Mouse (Mus musculus): ENCODE measurements at regions not wholly inside any gene's neighbourhood (a gene's known extent, or its start where the extent isn't known, plus 50 kb on each side); places are given as distances from the start of the nearest gene placed in this dataset.

- no peaks in the 10 kb centered on the region for H3K27me3 ChIP-seq (ENCODE audit: control insufficient read depth, insufficient read depth, low read length)
- H3K4me3 ChIP-seq (ENCODE audit: control insufficient read depth, low read depth, low read length): no peak overlapping the region
- no peak overlapping the region for H3K27ac ChIP-seq (ENCODE audit: control insufficient read depth, insufficient read depth, low read depth, low read length)
- no peaks in the 10 kb centered on the region for H3K4me1 ChIP-seq (ENCODE audit: control insufficient read depth, insufficient read depth, low read length)
- TF ChIP-seq CTCF (IDR thresholded peaks at IDR 0.05; ENCODE audit: control insufficient read depth, insufficient read depth, insufficient replicate concordance, low read depth, low read length): no peak
- TF ChIP-seq POLR2A (IDR thresholded peaks at IDR 0.05; ENCODE audit: control insufficient read depth, low read depth, low read length): no peak
- no peaks in the 10 kb centered on the region for H3K36me3 ChIP-seq (ENCODE audit: control insufficient read depth, insufficient read depth, low read length)
Measured at GRCm38 (mm10) chr6:116901816-116902215, 185.1 kb upstream of the Tmem72 start.

GRCm38 (mm10) chr6:116902371-116902770, 185.7 kb upstream of the Tmem72 start:
- no peak overlapping the region for H3K4me3 ChIP-seq (ENCODE audit: control insufficient read depth, low read depth, low read length)
- no peak overlapping the region for H3K27ac ChIP-seq (ENCODE audit: control insufficient read depth, insufficient read depth, low read depth, low read length)
- TF ChIP-seq CTCF (IDR thresholded peaks at IDR 0.05; ENCODE audit: control insufficient read depth, insufficient read depth, insufficient replicate concordance, low read depth, low read length) (no peak), POLR2A (IDR thresholded peaks at IDR 0.05; ENCODE audit: control insufficient read depth, low read depth, low read length) (no peak)
- no peaks in the 10 kb centered on the region for H3K36me3 ChIP-seq (ENCODE audit: control insufficient read depth, insufficient read depth, low read length)
- H3K4me1 ChIP-seq (ENCODE audit: control insufficient read depth, insufficient read depth, low read length): no peaks in the 10 kb centered on the region
- no peaks in the 10 kb centered on the region for H3K27me3 ChIP-seq (ENCODE audit: control insufficient read depth, insufficient read depth, low read length)

- Histone ChIP-seq H3K27ac (ENCODE audit: control insufficient read depth, insufficient read depth, low read depth, low read length) (no peak overlapping the region), H3K4me1 (ENCODE audit: control insufficient read depth, insufficient read depth, low read length) (no peaks in the 10 kb centered on the region), H3K4me3 (ENCODE audit: control insufficient read depth, low read depth, low read length) (no peak overlapping the region), H3K27me3 (ENCODE audit: control insufficient read depth, insufficient read depth, low read length) (no peaks in the 10 kb centered on the region), H3K36me3 (ENCODE audit: control insufficient read depth, insufficient read depth, low read length) (no peaks in the 10 kb centered on the region)
- TF ChIP-seq CTCF (IDR thresholded peaks at IDR 0.05; ENCODE audit: control insufficient read depth, insufficient read depth, insufficient replicate concordance, low read depth, low read length) (no peak), POLR2A (IDR thresholded peaks at IDR 0.05; ENCODE audit: control insufficient read depth, low read depth, low read length) (no peak)
Measured at GRCm38 (mm10) chr6:116906426-116907172, 189.9 kb upstream of the Tmem72 start.

- Histone ChIP-seq H3K4me3 (ENCODE audit: control insufficient read depth, low read depth, low read length) (no peak overlapping the region), H3K27ac (ENCODE audit: control insufficient read depth, insufficient read depth, low read depth, low read length) (no peak overlapping the region), H3K36me3 (ENCODE audit: control insufficient read depth, insufficient read depth, low read length) (no peaks in the 10 kb centered on the region), H3K27me3 (ENCODE audit: control insufficient read depth, insufficient read depth, low read length) (no peaks in the 10 kb centered on the region), H3K4me1 (ENCODE audit: control insufficient read depth, insufficient read depth, low read length) (no peaks in the 10 kb centered on the region)
- TF ChIP-seq POLR2A (IDR thresholded peaks at IDR 0.05; ENCODE audit: control insufficient read depth, low read depth, low read length) (no peak), CTCF (IDR thresholded peaks at IDR 0.05; ENCODE audit: control insufficient read depth, insufficient read depth, insufficient replicate concordance, low read depth, low read length) (no peak)
Measured at GRCm38 (mm10) chr6:116910607-116911006, 193.9 kb upstream of the Tmem72 start.

- H3K27ac ChIP-seq (ENCODE audit: control insufficient read depth, insufficient read depth, low read depth, low read length): no peak overlapping the region
- TF ChIP-seq POLR2A (IDR thresholded peaks at IDR 0.05; ENCODE audit: control insufficient read depth, low read depth, low read length): no peak
- TF ChIP-seq CTCF (IDR thresholded peaks at IDR 0.05; ENCODE audit: control insufficient read depth, insufficient read depth, insufficient replicate concordance, low read depth, low read length): no peak
- no peaks in the 10 kb centered on the region for H3K36me3 ChIP-seq (ENCODE audit: control insufficient read depth, insufficient read depth, low read length)
- no peak overlapping the region for H3K4me3 ChIP-seq (ENCODE audit: control insufficient read depth, low read depth, low read length)
- no peaks in the 10 kb centered on the region for H3K27me3 ChIP-seq (ENCODE audit: control insufficient read depth, insufficient read depth, low read length)
- no peaks in the 10 kb centered on the region for H3K4me1 ChIP-seq (ENCODE audit: control insufficient read depth, insufficient read depth, low read length)
Measured at GRCm38 (mm10) chr6:116912161-116912560, 195.4 kb upstream of the Tmem72 start.

- no peak overlapping the region for H3K27ac ChIP-seq (ENCODE audit: control insufficient read depth, insufficient read depth, low read depth, low read length)
- TF ChIP-seq CTCF (IDR thresholded peaks at IDR 0.05; ENCODE audit: control insufficient read depth, insufficient read depth, insufficient replicate concordance, low read depth, low read length): no peak
- no peaks in the 10 kb centered on the region for H3K27me3 ChIP-seq (ENCODE audit: control insufficient read depth, insufficient read depth, low read length)
- no peak overlapping the region for H3K4me3 ChIP-seq (ENCODE audit: control insufficient read depth, low read depth, low read length)
- H3K4me1 ChIP-seq (ENCODE audit: control insufficient read depth, insufficient read depth, low read length): no peaks in the 10 kb centered on the region
- H3K36me3 ChIP-seq (ENCODE audit: control insufficient read depth, insufficient read depth, low read length): no peaks in the 10 kb centered on the region
Measured at GRCm38 (mm10) chr6:116914073-116914472, 197.4 kb upstream of the Tmem72 start.

- peaks cover 3% of the 10 kb centered on the region for H3K4me1 ChIP-seq (ENCODE audit: control insufficient read depth, insufficient read depth, low read length)
- H3K27ac ChIP-seq (ENCODE audit: control insufficient read depth, insufficient read depth, low read depth, low read length): no peak overlapping the region
- no peaks in the 10 kb centered on the region for H3K27me3 ChIP-seq (ENCODE audit: control insufficient read depth, insufficient read depth, low read length)
- no peak overlapping the region for H3K4me3 ChIP-seq (ENCODE audit: control insufficient read depth, low read depth, low read length)
- TF ChIP-seq CTCF (IDR thresholded peaks at IDR 0.05; ENCODE audit: control insufficient read depth, insufficient read depth, insufficient replicate concordance, low read depth, low read length) (no peak), POLR2A (IDR thresholded peaks at IDR 0.05; ENCODE audit: control insufficient read depth, low read depth, low read length) (no peak)
- no peaks in the 10 kb centered on the region for H3K36me3 ChIP-seq (ENCODE audit: control insufficient read depth, insufficient read depth, low read length)
Measured at GRCm38 (mm10) chr6:116935024-116935423, 218.3 kb upstream of the Tmem72 start.

Data from testis, adult 2 months (tissue).